Mouse (Mus musculus) spleen, postnatal 0 days (tissue): Measurements from ENCODE around the gene Fbxo11. TPM values are rescaled to one million over a fixed set of nuclear protein-coding genes. Genes with fewer than 3 reads are reported as not detected.

ENCODE experiments used
- polyA plus RNA-seq: library from polyadenylated mRNA; unstranded; fragments of >200 nt; fragmentation: Nextera tagmentation; extraction: Ambion mirVana; gene quantifications from 2 replicates; pipeline ENCODE4 v1.2.1, GENCODE M21; 2015

Fbxo11 gene
- polyA plus RNA-seq, result 6.3 and 9.1 TPM in 2 replicates

DNA sequence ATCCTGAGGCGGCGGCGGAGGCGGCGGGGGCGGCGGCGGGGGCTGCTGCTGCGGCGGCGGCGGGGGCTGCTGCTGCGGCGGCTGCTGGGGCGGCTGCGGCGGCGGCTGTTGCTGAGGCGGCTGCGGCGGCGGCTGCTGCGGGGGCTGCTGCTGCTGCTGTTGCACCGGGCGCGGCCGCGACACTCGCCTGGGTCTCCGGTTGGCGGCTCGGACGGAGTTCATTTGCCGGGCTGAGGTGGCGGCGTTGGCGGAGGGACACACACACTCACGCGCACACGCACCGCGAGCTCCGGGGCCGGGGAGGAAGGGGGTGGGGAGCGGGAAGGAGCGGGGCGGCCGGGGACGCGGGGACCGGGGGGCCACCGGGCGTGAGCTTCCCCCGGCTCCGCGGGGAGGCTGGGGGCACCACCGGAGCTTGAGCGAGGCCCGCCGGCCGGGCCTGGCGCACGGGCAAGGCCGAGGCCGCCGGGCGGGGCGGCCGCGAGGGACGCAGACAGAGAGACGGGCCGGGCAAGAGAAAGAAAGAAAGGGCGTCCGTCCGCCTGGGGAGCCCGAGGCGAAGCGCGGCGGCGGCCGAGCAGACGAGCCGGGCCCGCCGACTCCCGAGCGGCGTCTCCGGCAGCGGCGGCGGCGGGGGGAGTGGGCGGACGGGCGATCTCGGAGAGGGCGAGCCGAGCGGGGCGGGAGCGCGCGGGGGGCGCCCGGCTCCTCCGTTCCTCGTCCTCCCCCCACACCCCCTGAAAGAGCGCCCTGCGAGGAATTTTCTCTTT is at the start of gene Fbxo11:
TSS of gene Fbxo11 (minus strand) at position 261 of the 770 bp plus-strand sequence.

DNA sequence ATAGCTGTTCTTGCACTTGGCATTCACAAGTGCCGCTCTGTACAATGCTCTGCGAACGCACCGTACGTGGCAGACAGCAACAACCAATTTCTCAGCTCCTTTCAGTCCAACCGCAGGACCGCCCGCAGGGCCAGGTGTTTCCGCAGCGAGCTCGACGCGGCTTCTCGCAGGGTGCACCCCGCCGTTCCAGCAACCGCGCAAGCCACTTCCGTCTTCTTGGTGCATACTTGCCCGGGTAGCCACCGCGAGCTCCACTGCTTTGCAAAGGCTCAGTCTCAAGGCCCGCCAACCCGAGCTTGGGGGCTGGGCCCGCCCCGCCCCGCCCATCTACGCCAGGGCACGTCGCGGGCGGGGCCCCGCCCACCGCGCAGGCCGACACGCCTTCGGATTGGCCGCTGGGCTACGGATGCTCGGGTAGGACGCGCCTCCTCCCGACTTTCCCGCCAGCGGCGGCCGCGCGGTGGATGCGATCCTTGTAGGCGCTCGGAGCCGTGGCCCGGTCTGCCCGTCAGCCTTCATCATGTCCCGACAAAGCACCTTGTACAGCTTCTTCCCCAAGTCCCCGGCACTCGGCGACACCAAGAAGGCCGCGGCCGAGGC is 90.4 kb downstream of the Fbxo11 start, which contains the start of gene Msh6:
TSS of gene Msh6 (plus strand) at position 434 of the 600 bp plus-strand sequence.

Other genes with a start within 250 kb of the Fbxo11 start
- not detected in 2 replicates for gene Rpl36-ps4, start 144.3 kb downstream of the Fbxo11 start, polyA plus RNA-seq
- gene Msh6, start 90.2 kb downstream of the Fbxo11 start, polyA plus RNA-seq, result 26.9 and 29.0 TPM in 2 replicates